ENCODE assay signal across 16 mouse cellular contexts in the genomic region with DNA sequence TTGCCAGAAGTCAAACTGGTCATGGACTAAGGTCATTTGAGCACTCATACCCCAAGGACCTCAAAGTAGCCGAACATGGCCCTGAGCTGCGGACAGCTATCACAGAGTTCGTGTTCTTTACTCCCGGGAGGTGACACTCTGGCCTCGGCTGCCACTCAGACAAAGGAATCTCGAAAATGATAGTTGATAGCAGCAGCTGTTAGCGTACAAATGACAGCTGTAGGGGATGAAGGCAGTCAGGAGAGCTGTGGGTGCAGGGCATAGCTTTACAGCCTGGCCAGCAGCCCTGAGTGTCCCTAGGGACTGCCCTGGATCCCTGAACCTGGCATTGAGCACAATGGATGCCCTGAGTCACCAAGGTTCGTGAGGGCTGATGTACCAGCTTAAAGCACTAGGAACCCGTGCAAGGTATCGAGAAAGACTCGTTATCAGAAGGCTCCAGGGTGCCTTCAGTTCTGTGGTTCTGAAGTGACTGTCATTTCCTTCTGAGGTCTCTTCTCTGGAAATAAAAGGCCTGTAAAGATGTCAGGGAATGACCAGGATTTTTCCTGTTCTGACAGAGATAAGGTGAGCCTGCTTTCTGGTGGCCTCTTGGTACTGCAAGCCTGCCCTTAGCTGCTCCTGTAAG. TPM values are rescaled to one million over a fixed set of nuclear protein-coding genes. Genes with fewer than 3 reads are reported as not detected.
DNase-seq lines count a peak whose midpoint lies in the region; ATAC-seq lines count a peak whose summit lies in the region.
"Had no signal": no experiment of that assay in that cellular context is flagged by ENCODE, and none has a peak within 500 bp of the region (broad histone marks: within the 10 kb centered on the region; RNA-seq: fewer than 3 reads in every experiment).

No protein-coding gene starts in this region.

- no peaks in the 10 kb centered on the region for H3K36me3 ChIP-seq in heart, embryonic 15.5 days
- H3K36me3 ChIP-seq: midbrain, embryonic 15.5 days had no signal

- peaks cover 46% of the 10 kb centered on the region for H3K4me1 ChIP-seq in heart, embryonic 15.5 days (replicated peaks)

- peak; percentile 41 for ATAC-seq in heart, embryonic 15.5 days (replicated peaks; ENCODE audit: insufficient number of reproducible peaks, insufficient read depth, low FRiP score, low read depth)
- ATAC-seq: CD4-positive, CD25-positive, alpha-beta regulatory T cell, adult 4 months; inflammation-experienced regulatory T-cells, adult 6 months; lung, postnatal 0 days; midbrain, embryonic 15.5 days had no signal

- peak overlapping the region; percentile 41 for H3K27ac ChIP-seq in heart, embryonic 15.5 days
- H3K27ac ChIP-seq: layer of hippocampus, adult 2 months; midbrain, embryonic 15.5 days had no signal

- no peak overlapping the region for H3K4me2 ChIP-seq in heart, embryonic 15.5 days
- H3K4me2 ChIP-seq: midbrain, embryonic 15.5 days had no signal

- no peak overlapping the region for H3K9ac ChIP-seq in heart, embryonic 15.5 days
- H3K9ac ChIP-seq: midbrain, embryonic 15.5 days had no signal

- DNase-seq in heart, adult 9 months (ENCODE audit: low spot score in 2 of 2): peak; percentile 47 to 64
- no peak for DNase-seq in heart, postnatal 25 days (ENCODE audit: low spot score)
- peak; percentile 21 for DNase-seq in retina, embryonic 14.5 days (ENCODE audit: low spot score)
- DNase-seq in retina, postnatal 1 day: no peak
- DNase-seq in Muller cell, postnatal 12 days (ENCODE audit: inconsistent ontology term): no peak
- DNase-seq in cerebellum, adult 18-20 months: no peak
- DNase-seq in thymus, postnatal 4 days: no peak
- DNase-seq: cerebellum, postnatal 14 days; gastrocnemius, postnatal 36 days had no signal

- peaks cover 21% of the 10 kb centered on the region for H3K27me3 ChIP-seq in heart, embryonic 15.5 days
- H3K27me3 ChIP-seq: midbrain, embryonic 15.5 days had no signal

- H3K4me3 ChIP-seq in heart, embryonic 15.5 days: no peak overlapping the region
- H3K4me3 ChIP-seq: layer of hippocampus, adult 2 months; midbrain, embryonic 15.5 days had no signal

- intact Hi-C loops in heart, postnatal 25 days (cut with DNase I): no loop called here

- H3K9me3 ChIP-seq in heart, embryonic 15.5 days (replicated peaks): no peaks in the 10 kb centered on the region
- H3K9me3 ChIP-seq: midbrain, embryonic 15.5 days had no signal

- WGBS in heart, embryonic 15.5 days: 29% methylated on average over 11 of the region's 11 CpGs

RNA-seq across cellular contexts. Expression of a gene that starts 55.5 kb away (rescaled TPM):
- 100 to 1,000 TPM; 141 to 144 TPM for total RNA-seq in heart, postnatal 25 days (2021)
- polyA plus RNA-seq in heart, embryonic 15.5 days (2015; fragmentation: Nextera tagmentation; extraction: Ambion mirVana): 7.0 and 9.0 TPM in 2 replicates
- total RNA-seq: liver, adult 2 months had no signal
- polyA plus RNA-seq: CD4-positive, CD25-positive, alpha-beta regulatory T cell, adult 4 months; inflammation-experienced regulatory T-cells, adult 6 months; liver, adult 2 months had no signal

Comparison
In these comparisons a context has a peak if more than half of its experiments do, and no peak if none do; other contexts are left out.
1. DNase-seq: peak in heart, adult 9 months (2 of 2) and retina, embryonic 14.5 days (single experiment); none in heart, postnatal 25 days (single experiment), retina, postnatal 1 day (single experiment), Muller cell, postnatal 12 days (single experiment), cerebellum, adult 18-20 months (0 of 2) and thymus, postnatal 4 days (single experiment).